Mouse (Mus musculus) cortical plate, adult 2 months (tissue): ENCODE results near the gene Ints1. TPM values are rescaled to one million over a fixed set of nuclear protein-coding genes. Genes with fewer than 3 reads are reported as not detected.

ENCODE experiments used
- H3K27ac ChIP-seq: fragments of 200-500 bp; 2 replicates; pipeline ENCODE4 v1.5.1; 2012; ENCODE audit warnings: low read length, control low read depth, inconsistent platforms; ENCODE audit not compliant: insufficient read depth
- H3K4me1 ChIP-seq: fragments of 200-500 bp; 2 replicates; pipeline ENCODE4 v1.6.1; 2011; ENCODE audit warnings: low read length; ENCODE audit not compliant: control insufficient read depth, insufficient read depth
- H3K4me3 ChIP-seq: fragments of 200-500 bp; 2 replicates; pipeline ENCODE4 v1.5.1; 2011; ENCODE audit warnings: mild to moderate bottlenecking, low read length, control low read depth; ENCODE audit not compliant: insufficient read depth
- CTCF ChIP-seq: fragments of 200-500 bp; IDR thresholded peaks from 2 replicates; pipeline ENCODE4 v1.5.1; 2011; ENCODE audit warnings: mild to moderate bottlenecking, control low read depth, low read length; ENCODE audit not compliant: insufficient read depth; ENCODE audit errors: extremely low read depth
- POLR2A ChIP-seq: fragments of 200-500 bp; IDR thresholded peaks from 2 replicates; pipeline ENCODE4 v1.6.1; 2011; ENCODE audit warnings: mild to moderate bottlenecking, low read length, control low read depth; ENCODE audit not compliant: insufficient read depth; ENCODE audit errors: extremely low read depth
- polyA plus RNA-seq: library from polyadenylated mRNA; depleted of rRNA; stranded (reverse); fragments of >200 nt; gene quantifications from 2 replicates; pipeline ENCODE4 v1.2.3, GENCODE M21; 2012

The Ints1 gene
- polyA plus RNA-seq, 1 experiment = 68.5 TPM

- H3K4me3 ChIP-seq = no peak overlapping the region
- no peak overlapping the region for H3K27ac ChIP-seq
- TF ChIP-seq POLR2A (no peak), CTCF (no peak)
- peaks cover 14% of the 10 kb centered on the region for H3K4me1 ChIP-seq
Measured at GRCm38 (mm10) chr5:139793338-139794089, 18.0 kb upstream of the Ints1 start.

- Histone ChIP-seq H3K4me3 (no peak overlapping the region), H3K27ac (no peak overlapping the region), H3K4me1 (peaks cover 13% of the 10 kb centered on the region)
- no peak for TF ChIP-seq POLR2A
- no peak for TF ChIP-seq CTCF
Measured at GRCm38 (mm10) chr5:139792966-139793337, 17.5 kb upstream of the Ints1 start.

GRCm38 (mm10) chr5:139792159-139792775, 16.8 kb upstream of the Ints1 start:
- peaks cover 7% of the 10 kb centered on the region for H3K4me1 ChIP-seq
- no peak for TF ChIP-seq POLR2A
- no peak for TF ChIP-seq CTCF
- H3K27ac ChIP-seq = no peak overlapping the region
- peak overlapping the region; percentile 44 for H3K4me3 ChIP-seq

- Histone ChIP-seq H3K27ac (peak within 1 kb of the TSS; percentile 47), H3K4me1 (peaks cover 5% of the 10 kb centered on the region), H3K4me3 (peak within 1 kb of the TSS; percentile 44)
- no peak for TF ChIP-seq CTCF
- TF ChIP-seq POLR2A = peak; percentile 50; the same call in 1 of the 2 replicates
Measured at GRCm38 (mm10) chr5:139791227-139792158, 16.0 kb upstream of the Ints1 start, which contains the start of gene Mafk. Gene Mafk, plus strand, starts transcription at chr5:139791513.

- H3K4me3 ChIP-seq = no peak overlapping the region
- peaks cover 5% of the 10 kb centered on the region for H3K4me1 ChIP-seq
- no peak overlapping the region for H3K27ac ChIP-seq
- TF ChIP-seq CTCF (no peak), POLR2A (no peak)
Measured at GRCm38 (mm10) chr5:139789466-139789865, 14.0 kb upstream of the Ints1 start.

GRCm38 (mm10) chr5:139781406-139781805, 5.9 kb upstream of the Ints1 start:
- TF ChIP-seq POLR2A = no peak
- no peak for TF ChIP-seq CTCF
- no peak overlapping the region for H3K27ac ChIP-seq
- no peak overlapping the region for H3K4me3 ChIP-seq
- no peaks in the 10 kb centered on the region for H3K4me1 ChIP-seq

- Histone ChIP-seq H3K27ac (no peak overlapping the region), H3K4me1 (no peaks in the 10 kb centered on the region), H3K4me3 (no peak overlapping the region)
- TF ChIP-seq CTCF = no peak
- no peak for TF ChIP-seq POLR2A
Measured at GRCm38 (mm10) chr5:139776966-139777365, 1.5 kb upstream of the Ints1 start.

GRCm38 (mm10) chr5:139768216-139768615, 7.3 kb downstream of the Ints1 start:
- no peak overlapping the region for H3K27ac ChIP-seq
- no peaks in the 10 kb centered on the region for H3K4me1 ChIP-seq
- TF ChIP-seq POLR2A = no peak
- TF ChIP-seq CTCF = no peak
- H3K4me3 ChIP-seq = no peak overlapping the region

GRCm38 (mm10) chr5:139764296-139764695, 11.2 kb downstream of the Ints1 start:
- H3K4me1 ChIP-seq = no peaks in the 10 kb centered on the region
- no peak overlapping the region for H3K27ac ChIP-seq
- TF ChIP-seq CTCF (peak; percentile 41), POLR2A (no peak)
- no peak overlapping the region for H3K4me3 ChIP-seq
